Mouse (Mus musculus): ENCODE measurements at regions not wholly inside any gene's neighbourhood (a gene's known extent, or its start where the extent isn't known, plus 50 kb on each side); places are given as distances from the start of the nearest gene placed in this dataset.

GRCm38 (mm10) chr2:174864657-174865056, 104.2 kb downstream of the Edn3 start:
- H3K27me3 ChIP-seq (replicated peaks): no peaks in the 10 kb centered on the region
- no peak for TF ChIP-seq FLI1 (IDR thresholded peaks at IDR 0.05; ENCODE audit: low read length)
- TF ChIP-seq GATA1 (IDR thresholded peaks at IDR 0.05; ENCODE audit: borderline replicate concordance, low read length): no peak
- no peaks in the 10 kb centered on the region for H3K36me3 ChIP-seq (replicated peaks; ENCODE audit: low read length)
- no peaks in the 10 kb centered on the region for H3K4me1 ChIP-seq
- H3K9me3 ChIP-seq: no peaks in the 10 kb centered on the region
- no peak overlapping the region for H3K4me3 ChIP-seq (replicated peaks)

GRCm38 (mm10) chr2:174866546-174866945, 106.1 kb downstream of the Edn3 start:
- Histone ChIP-seq H3K36me3 (replicated peaks; ENCODE audit: low read length) (no peaks in the 10 kb centered on the region), H3K4me1 (no peaks in the 10 kb centered on the region), H3K4me3 (replicated peaks) (no peak overlapping the region), H3K9me3 (no peaks in the 10 kb centered on the region), H3K27me3 (replicated peaks) (no peaks in the 10 kb centered on the region)
- TF ChIP-seq GATA1 (IDR thresholded peaks at IDR 0.05; ENCODE audit: borderline replicate concordance, low read length): no peak
- no peak for TF ChIP-seq FLI1 (IDR thresholded peaks at IDR 0.05; ENCODE audit: low read length)

GRCm38 (mm10) chr2:174867397-174867796, 107.0 kb downstream of the Edn3 start:
- H3K36me3 ChIP-seq (replicated peaks; ENCODE audit: low read length): no peaks in the 10 kb centered on the region
- H3K4me3 ChIP-seq (replicated peaks): no peak overlapping the region
- H3K27me3 ChIP-seq (replicated peaks): peaks cover 4% of the 10 kb centered on the region
- H3K4me1 ChIP-seq: no peaks in the 10 kb centered on the region
- TF ChIP-seq FLI1 (IDR thresholded peaks at IDR 0.05; ENCODE audit: low read length) (no peak), GATA1 (IDR thresholded peaks at IDR 0.05; ENCODE audit: borderline replicate concordance, low read length) (no peak)
- no peaks in the 10 kb centered on the region for H3K9me3 ChIP-seq

- H3K27me3 ChIP-seq (replicated peaks): peaks cover 4% of the 10 kb centered on the region
- no peaks in the 10 kb centered on the region for H3K4me1 ChIP-seq
- H3K4me3 ChIP-seq (replicated peaks): no peak overlapping the region
- TF ChIP-seq FLI1 (IDR thresholded peaks at IDR 0.05; ENCODE audit: low read length) (no peak), GATA1 (IDR thresholded peaks at IDR 0.05; ENCODE audit: borderline replicate concordance, low read length) (no peak)
- no peaks in the 10 kb centered on the region for H3K9me3 ChIP-seq
- no peaks in the 10 kb centered on the region for H3K36me3 ChIP-seq (replicated peaks; ENCODE audit: low read length)
Observed at GRCm38 (mm10) chr2:174868186-174868585, 107.8 kb downstream of the Edn3 start.

- Histone ChIP-seq H3K9me3 (no peaks in the 10 kb centered on the region), H3K27me3 (replicated peaks) (peaks cover 4% of the 10 kb centered on the region), H3K4me1 (no peaks in the 10 kb centered on the region), H3K4me3 (replicated peaks) (no peak overlapping the region), H3K36me3 (replicated peaks; ENCODE audit: low read length) (no peaks in the 10 kb centered on the region)
- TF ChIP-seq FLI1 (IDR thresholded peaks at IDR 0.05; ENCODE audit: low read length): no peak
- no peak for TF ChIP-seq GATA1 (IDR thresholded peaks at IDR 0.05; ENCODE audit: borderline replicate concordance, low read length)
Observed at GRCm38 (mm10) chr2:174868743-174869369, 108.4 kb downstream of the Edn3 start.

GRCm38 (mm10) chr2:174870284-174870683, 109.9 kb downstream of the Edn3 start:
- TF ChIP-seq FLI1 (IDR thresholded peaks at IDR 0.05; ENCODE audit: low read length) (no peak), GATA1 (IDR thresholded peaks at IDR 0.05; ENCODE audit: borderline replicate concordance, low read length) (no peak)
- peaks cover 4% of the 10 kb centered on the region for H3K27me3 ChIP-seq (replicated peaks)
- H3K4me1 ChIP-seq: no peaks in the 10 kb centered on the region
- H3K9me3 ChIP-seq: no peaks in the 10 kb centered on the region
- no peak overlapping the region for H3K4me3 ChIP-seq (replicated peaks)
- H3K36me3 ChIP-seq (replicated peaks; ENCODE audit: low read length): no peaks in the 10 kb centered on the region

- Histone ChIP-seq H3K4me1 (no peaks in the 10 kb centered on the region), H3K36me3 (replicated peaks; ENCODE audit: low read length) (no peaks in the 10 kb centered on the region), H3K4me3 (replicated peaks) (no peak overlapping the region), H3K27me3 (replicated peaks) (peaks cover 4% of the 10 kb centered on the region), H3K9me3 (no peaks in the 10 kb centered on the region)
- TF ChIP-seq GATA1 (IDR thresholded peaks at IDR 0.05; ENCODE audit: borderline replicate concordance, low read length): no peak
- no peak for TF ChIP-seq FLI1 (IDR thresholded peaks at IDR 0.05; ENCODE audit: low read length)
Observed at GRCm38 (mm10) chr2:174871225-174871624, 110.8 kb downstream of the Edn3 start.

- H3K27me3 ChIP-seq (replicated peaks): peaks cover 4% of the 10 kb centered on the region
- no peaks in the 10 kb centered on the region for H3K36me3 ChIP-seq (replicated peaks; ENCODE audit: low read length)
- H3K4me3 ChIP-seq (replicated peaks): no peak overlapping the region
- no peaks in the 10 kb centered on the region for H3K9me3 ChIP-seq
- TF ChIP-seq GATA1 (IDR thresholded peaks at IDR 0.05; ENCODE audit: borderline replicate concordance, low read length) (no peak), FLI1 (IDR thresholded peaks at IDR 0.05; ENCODE audit: low read length) (no peak)
- H3K4me1 ChIP-seq: no peaks in the 10 kb centered on the region
Observed at GRCm38 (mm10) chr2:174871844-174872243, 111.4 kb downstream of the Edn3 start.

- Histone ChIP-seq H3K9me3 (no peaks in the 10 kb centered on the region; the same call in 1 of the 2 replicates), H3K4me1 (no peaks in the 10 kb centered on the region), H3K27me3 (replicated peaks) (peaks cover 4% of the 10 kb centered on the region), H3K36me3 (replicated peaks; ENCODE audit: low read length) (no peaks in the 10 kb centered on the region), H3K4me3 (replicated peaks) (no peak overlapping the region)
- TF ChIP-seq FLI1 (IDR thresholded peaks at IDR 0.05; ENCODE audit: low read length) (no peak), GATA1 (IDR thresholded peaks at IDR 0.05; ENCODE audit: borderline replicate concordance, low read length) (no peak)
Observed at GRCm38 (mm10) chr2:174876886-174877285, 116.5 kb downstream of the Edn3 start.

GRCm38 (mm10) chr2:174878979-174879378, 118.6 kb downstream of the Edn3 start:
- no peak for TF ChIP-seq GATA1 (IDR thresholded peaks at IDR 0.05; ENCODE audit: borderline replicate concordance, low read length)
- no peak for TF ChIP-seq FLI1 (IDR thresholded peaks at IDR 0.05; ENCODE audit: low read length)
- H3K4me1 ChIP-seq: no peaks in the 10 kb centered on the region
- H3K9me3 ChIP-seq: peaks cover 4% of the 10 kb centered on the region; the same call in 1 of the 2 replicates
- no peak overlapping the region for H3K4me3 ChIP-seq (replicated peaks)
- no peaks in the 10 kb centered on the region for H3K27me3 ChIP-seq (replicated peaks)
- no peaks in the 10 kb centered on the region for H3K36me3 ChIP-seq (replicated peaks; ENCODE audit: low read length)
